Mouse (Mus musculus) intestine, embryonic 15.5 days (tissue): ENCODE results near the gene Adora1. TPM values are rescaled to one million over a fixed set of nuclear protein-coding genes. Genes with fewer than 3 reads are reported as not detected.

Source experiments
- ATAC-seq: fragments of 200-750 bp; cut with Nextera tagmentation; 2 replicates; pipeline ENCODE4 v1.8.0; 2017; ENCODE audit warnings: moderate TSS enrichment, moderate library complexity
- H3K27ac ChIP-seq: fragments of 300-500 bp; sonication (generic); 2 replicates; pipeline ENCODE4 v1.5.1; 2015; ENCODE audit warnings: mild to moderate bottlenecking, inconsistent platforms
- H3K27me3 ChIP-seq: fragments of 300-500 bp; sonication (generic); replicated peaks from 2 replicates; pipeline ENCODE4 v1.6.1; 2015; ENCODE audit warnings: inconsistent platforms
- H3K36me3 ChIP-seq: fragments of 300-500 bp; sonication (generic); 2 replicates; pipeline ENCODE4 v1.6.1; 2015; ENCODE audit warnings: inconsistent platforms
- H3K4me1 ChIP-seq: fragments of 300-500 bp; sonication (generic); replicated peaks from 2 replicates; pipeline ENCODE4 v1.6.1; 2015; ENCODE audit warnings: inconsistent platforms
- H3K4me2 ChIP-seq: fragments of 300-500 bp; sonication (generic); replicated peaks from 2 replicates; pipeline ENCODE4 v1.6.1; 2015; ENCODE audit warnings: mild to moderate bottlenecking, inconsistent platforms
- H3K4me3 ChIP-seq: fragments of 300-500 bp; sonication (generic); replicated peaks from 2 replicates; pipeline ENCODE4 v1.5.1; 2015; ENCODE audit warnings: inconsistent platforms
- H3K9ac ChIP-seq: fragments of 300-500 bp; sonication (generic); 2 replicates; pipeline ENCODE4 v1.6.1; 2015; ENCODE audit warnings: inconsistent platforms
- H3K9me3 ChIP-seq: fragments of 300-500 bp; sonication (generic); 2 replicates; pipeline ENCODE4 v1.6.1; 2016; ENCODE audit warnings: inconsistent platforms
- WGBS: fragments of 180-500 bp; shearing (Covaris S2); methylation state at CpG from one replicate; pipeline ENCODE4 v1.1.7; 2015; 5-methylcytosine and 5-hydroxymethylcytosine counted together
- polyA plus RNA-seq: library from polyadenylated mRNA; unstranded; fragments of >200 nt; fragmentation: Nextera tagmentation; extraction: Ambion mirVana; gene quantifications from 2 replicates; pipeline ENCODE4 v1.2.1, GENCODE M21; 2015

The Adora1 gene
- polyA plus RNA-seq: 4.0 and 8.3 TPM in 2 replicates

- 2% methylated on average over 26 of the region's 37 CpGs for WGBS
- peak within 1 kb of the TSS; percentile 90 for H3K4me2 ChIP-seq
- H3K9me3 ChIP-seq: no peaks in the 10 kb centered on the region
- H3K4me1 ChIP-seq: peaks cover 24% of the 10 kb centered on the region
- no peaks in the 10 kb centered on the region for H3K36me3 ChIP-seq
- H3K27ac ChIP-seq: no peak within 1 kb of the TSS
- peak within 1 kb of the TSS; percentile 29 for H3K9ac ChIP-seq
- H3K27me3 ChIP-seq: peaks cover 34% of the 10 kb centered on the region
- ATAC-seq: no peak
- peak within 1 kb of the TSS; percentile 41 for H3K4me3 ChIP-seq
Observed at GRCm38 (mm10) chr1:134235391-134235921, at the start of gene Adora1. Gene Adora1, minus strand, starts transcription at chr1:134235431.

GRCm38 (mm10) chr1:134283108-134283507, 47.9 kb upstream of the Adora1 start:
- WGBS: 61% methylated on average over 1 of the region's 1 CpGs
- Histone ChIP-seq H3K36me3 (no peaks in the 10 kb centered on the region), H3K27ac (no peak overlapping the region), H3K9ac (no peak overlapping the region), H3K27me3 (no peaks in the 10 kb centered on the region), H3K4me2 (no peak overlapping the region), H3K4me3 (no peak overlapping the region), H3K4me1 (no peaks in the 10 kb centered on the region), H3K9me3 (no peaks in the 10 kb centered on the region)
- no peak for ATAC-seq

GRCm38 (mm10) chr1:134282342-134282741, 47.1 kb upstream of the Adora1 start:
- no peak overlapping the region for H3K4me3 ChIP-seq
- no peaks in the 10 kb centered on the region for H3K36me3 ChIP-seq
- ATAC-seq: no peak
- no peak overlapping the region for H3K9ac ChIP-seq
- no peak overlapping the region for H3K4me2 ChIP-seq
- no peak overlapping the region for H3K27ac ChIP-seq
- no peaks in the 10 kb centered on the region for H3K27me3 ChIP-seq
- WGBS: 56% methylated on average over 3 of the region's 3 CpGs
- no peaks in the 10 kb centered on the region for H3K9me3 ChIP-seq
- no peaks in the 10 kb centered on the region for H3K4me1 ChIP-seq

- Histone ChIP-seq H3K4me3 (no peak overlapping the region), H3K9me3 (no peaks in the 10 kb centered on the region), H3K4me1 (no peaks in the 10 kb centered on the region), H3K4me2 (no peak overlapping the region), H3K36me3 (no peaks in the 10 kb centered on the region), H3K27me3 (no peaks in the 10 kb centered on the region), H3K27ac (no peak overlapping the region), H3K9ac (no peak overlapping the region)
- WGBS: 72% methylated on average over 4 of the region's 4 CpGs
- no peak for ATAC-seq
Observed at GRCm38 (mm10) chr1:134281563-134281962, 46.3 kb upstream of the Adora1 start.

GRCm38 (mm10) chr1:134280174-134280573, 44.9 kb upstream of the Adora1 start:
- no peak overlapping the region for H3K9ac ChIP-seq
- H3K27me3 ChIP-seq: no peaks in the 10 kb centered on the region
- ATAC-seq: no peak
- no peak overlapping the region for H3K4me2 ChIP-seq
- 0 out of 2 replicates have a peak, but pooled peaks cover 2% of the 10 kb centered on the region for H3K4me1 ChIP-seq
- no peaks in the 10 kb centered on the region for H3K9me3 ChIP-seq
- no peaks in the 10 kb centered on the region for H3K36me3 ChIP-seq
- H3K4me3 ChIP-seq: no peak overlapping the region
- H3K27ac ChIP-seq: no peak overlapping the region
- 84% methylated on average over 5 of the region's 5 CpGs for WGBS

- no peaks in the 10 kb centered on the region for H3K36me3 ChIP-seq
- 81% methylated on average over 7 of the region's 7 CpGs for WGBS
- ATAC-seq: no peak
- H3K27ac ChIP-seq: no peak overlapping the region
- H3K9ac ChIP-seq: no peak overlapping the region
- H3K27me3 ChIP-seq: no peaks in the 10 kb centered on the region
- H3K9me3 ChIP-seq: no peaks in the 10 kb centered on the region
- H3K4me2 ChIP-seq: no peak overlapping the region
- no peak overlapping the region for H3K4me3 ChIP-seq
- H3K4me1 ChIP-seq: 0 out of 2 replicates have a peak, but pooled peaks cover 2% of the 10 kb centered on the region
Observed at GRCm38 (mm10) chr1:134276823-134277222, 41.6 kb upstream of the Adora1 start.

- Histone ChIP-seq H3K4me3 (no peak overlapping the region), H3K4me2 (no peak overlapping the region), H3K27me3 (no peaks in the 10 kb centered on the region), H3K27ac (no peak overlapping the region), H3K4me1 (0 out of 2 replicates have a peak, but pooled peaks cover 2% of the 10 kb centered on the region), H3K36me3 (no peaks in the 10 kb centered on the region), H3K9ac (no peak overlapping the region), H3K9me3 (no peaks in the 10 kb centered on the region)
- ATAC-seq: no peak
- 64% methylated on average over 13 of the region's 13 CpGs for WGBS
Observed at GRCm38 (mm10) chr1:134275616-134276464, 40.6 kb upstream of the Adora1 start.

GRCm38 (mm10) chr1:134274483-134274920, 39.3 kb upstream of the Adora1 start:
- no peak overlapping the region for H3K27ac ChIP-seq
- 71% methylated on average over 7 of the region's 7 CpGs for WGBS

GRCm38 (mm10) chr1:134273493-134274395, 38.5 kb upstream of the Adora1 start:
- Histone ChIP-seq H3K36me3 (no peaks in the 10 kb centered on the region), H3K4me2 (no peak overlapping the region), H3K4me3 (no peak overlapping the region), H3K9me3 (no peaks in the 10 kb centered on the region), H3K4me1 (0 out of 2 replicates have a peak, but pooled peaks cover 2% of the 10 kb centered on the region), H3K27ac (no peak overlapping the region), H3K9ac (no peak overlapping the region), H3K27me3 (no peaks in the 10 kb centered on the region)
- WGBS: 45% methylated on average over 9 of the region's 9 CpGs
- no peak for ATAC-seq

More at GRCm38 (mm10) chr1:134274483-134274920, 39.3 kb upstream of the Adora1 start:
- Histone ChIP-seq H3K36me3 (no peaks in the 10 kb centered on the region), H3K9me3 (no peaks in the 10 kb centered on the region), H3K4me1 (0 out of 2 replicates have a peak, but pooled peaks cover 2% of the 10 kb centered on the region), H3K9ac (no peak overlapping the region), H3K4me3 (no peak overlapping the region), H3K4me2 (no peak overlapping the region), H3K27me3 (no peaks in the 10 kb centered on the region)
- no peak for ATAC-seq

- Histone ChIP-seq H3K36me3 (no peaks in the 10 kb centered on the region), H3K27me3 (no peaks in the 10 kb centered on the region), H3K9me3 (no peaks in the 10 kb centered on the region), H3K27ac (no peak overlapping the region), H3K4me2 (no peak overlapping the region), H3K4me1 (0 out of 2 replicates have a peak, but pooled peaks cover 2% of the 10 kb centered on the region), H3K4me3 (no peak overlapping the region), H3K9ac (no peak overlapping the region)
- WGBS: 73% methylated on average over 5 of the region's 5 CpGs
- no peak for ATAC-seq
Observed at GRCm38 (mm10) chr1:134272754-134273250, 37.6 kb upstream of the Adora1 start.

- Histone ChIP-seq H3K4me1 (no peaks in the 10 kb centered on the region), H3K9me3 (no peaks in the 10 kb centered on the region), H3K4me2 (no peak overlapping the region), H3K4me3 (no peak overlapping the region), H3K27me3 (no peaks in the 10 kb centered on the region), H3K9ac (no peak overlapping the region), H3K36me3 (no peaks in the 10 kb centered on the region), H3K27ac (no peak overlapping the region)
- no peak for ATAC-seq
- 81% methylated on average over 7 of the region's 7 CpGs for WGBS
Observed at GRCm38 (mm10) chr1:134270026-134270425, 34.8 kb upstream of the Adora1 start.

GRCm38 (mm10) chr1:134265797-134266196, 30.6 kb upstream of the Adora1 start:
- no peak overlapping the region for H3K27ac ChIP-seq
- no peaks in the 10 kb centered on the region for H3K9me3 ChIP-seq
- H3K36me3 ChIP-seq: no peaks in the 10 kb centered on the region
- H3K9ac ChIP-seq: no peak overlapping the region
- no peak overlapping the region for H3K4me3 ChIP-seq
- H3K4me1 ChIP-seq: no peaks in the 10 kb centered on the region
- H3K4me2 ChIP-seq: no peak overlapping the region
- no peak for ATAC-seq
- WGBS: 29% methylated on average over 2 of the region's 2 CpGs
- no peaks in the 10 kb centered on the region for H3K27me3 ChIP-seq
